Mouse (Mus musculus) liver, embryonic 13.5 days (tissue): Measurements from ENCODE around the gene Gstp1. TPM values are rescaled to one million over a fixed set of nuclear protein-coding genes. Genes with fewer than 3 reads are reported as not detected.

Source experiments
- ATAC-seq: fragments of 200-750 bp; cut with Nextera tagmentation; 2 replicates; pipeline ENCODE4 v1.8.0; 2017; ENCODE audit warnings: low read depth, mild to moderate bottlenecking, moderate number of reproducible peaks, moderate library complexity
- DNase-seq: peaks from one replicate; pipeline ENCODE4 v3.0.0; 2022
- H3K27ac ChIP-seq: fragments of 300-500 bp; sonication (generic); 2 replicates; pipeline ENCODE4 v1.5.1; 2015; ENCODE audit warnings: moderate library complexity, mild to moderate bottlenecking, inconsistent platforms
- H3K27me3 ChIP-seq: fragments of 300-500 bp; sonication (generic); 2 replicates; pipeline ENCODE4 v1.6.1; 2015; ENCODE audit warnings: mild to moderate bottlenecking, inconsistent platforms
- H3K36me3 ChIP-seq: fragments of 300-500 bp; sonication (generic); 2 replicates; pipeline ENCODE4 v1.6.1; 2015; ENCODE audit warnings: mild to moderate bottlenecking, inconsistent platforms
- H3K4me1 ChIP-seq: fragments of 300-500 bp; sonication (generic); replicated peaks from 2 replicates; pipeline ENCODE4 v1.6.1; 2015; ENCODE audit warnings: inconsistent platforms
- H3K4me2 ChIP-seq: fragments of 300-500 bp; sonication (generic); 2 replicates; pipeline ENCODE4 v1.6.1; 2015; ENCODE audit warnings: inconsistent platforms, mild to moderate bottlenecking, moderate library complexity
- H3K4me3 ChIP-seq: fragments of 300-500 bp; sonication (generic); replicated peaks from 2 replicates; pipeline ENCODE4 v1.5.1; 2015; ENCODE audit warnings: mild to moderate bottlenecking, inconsistent platforms
- H3K9ac ChIP-seq: fragments of 300-500 bp; sonication (generic); 2 replicates; pipeline ENCODE4 v1.6.1; 2015; ENCODE audit warnings: mild to moderate bottlenecking, inconsistent platforms
- H3K9me3 ChIP-seq: fragments of 300-500 bp; sonication (generic); replicated peaks from 2 replicates; pipeline ENCODE4 v1.6.1; 2016; ENCODE audit warnings: inconsistent platforms
- WGBS: fragments of 180-500 bp; shearing (Covaris S2); methylation state at CpG from one replicate; pipeline ENCODE4 v1.1.7; 2015; ENCODE audit not compliant: insufficient replicate concordance; 5-methylcytosine and 5-hydroxymethylcytosine counted together
- polyA plus RNA-seq: library from polyadenylated mRNA; unstranded; fragments of >200 nt; fragmentation: Nextera tagmentation; extraction: Ambion mirVana; gene quantifications from 2 replicates; pipeline ENCODE4 v1.2.1, GENCODE M21; 2015

Gstp1 gene
- polyA plus RNA-seq, 1 experiment from 2014 or later = 652 TPM

DNA sequence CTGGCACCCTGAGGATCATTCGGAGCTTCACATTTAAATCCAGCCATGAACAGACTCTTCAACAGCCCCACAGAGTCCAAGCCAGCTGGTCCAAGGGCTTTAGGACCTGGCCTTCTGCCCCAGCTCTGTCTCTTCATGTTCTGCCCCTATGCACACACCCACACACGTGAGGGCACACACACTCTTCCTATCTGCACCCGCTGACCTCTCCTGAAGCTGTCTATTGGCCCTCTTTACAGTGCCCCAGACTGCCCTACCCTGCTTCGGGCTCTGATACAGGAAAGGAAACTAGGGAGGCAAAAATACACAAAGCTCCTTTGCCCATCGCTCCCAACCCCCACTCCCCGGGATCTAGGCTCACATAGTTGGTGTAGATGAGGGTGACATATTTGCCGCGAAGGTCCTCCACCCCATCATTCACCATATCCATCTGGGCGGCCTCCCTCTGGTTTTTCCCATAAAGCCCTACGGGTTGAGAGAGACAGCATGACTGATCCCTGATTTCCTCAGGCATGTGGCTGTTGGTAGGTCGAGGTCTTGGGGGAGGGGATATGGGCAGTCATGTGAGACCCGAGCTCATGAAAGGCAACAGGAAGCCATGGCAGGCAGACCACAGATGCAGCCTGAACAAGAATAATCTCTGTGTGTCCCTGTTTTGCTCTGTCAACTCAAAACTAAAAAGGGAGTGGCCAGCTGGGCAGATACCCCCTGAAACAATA, 1.3 kb downstream of the Gstp1 start:
- Histone ChIP-seq H3K27me3 (no peaks in the 10 kb centered on the region), H3K4me2 (peak overlapping the region; percentile 59), H3K4me1 (peaks cover 41% of the 10 kb centered on the region), H3K9me3 (no peaks in the 10 kb centered on the region; the same call in 1 of the 2 replicates), H3K9ac (peak overlapping the region; percentile 2), H3K4me3 (peak overlapping the region; percentile 37), H3K27ac (peak overlapping the region; percentile 50), H3K36me3 (peaks cover 9% of the 10 kb centered on the region; the same call in 1 of the 2 replicates)
- DNase-seq (no peak), ATAC-seq (peak; percentile 47)
- WGBS = 61% methylated on average over 12 of the region's 12 CpGs

DNA sequence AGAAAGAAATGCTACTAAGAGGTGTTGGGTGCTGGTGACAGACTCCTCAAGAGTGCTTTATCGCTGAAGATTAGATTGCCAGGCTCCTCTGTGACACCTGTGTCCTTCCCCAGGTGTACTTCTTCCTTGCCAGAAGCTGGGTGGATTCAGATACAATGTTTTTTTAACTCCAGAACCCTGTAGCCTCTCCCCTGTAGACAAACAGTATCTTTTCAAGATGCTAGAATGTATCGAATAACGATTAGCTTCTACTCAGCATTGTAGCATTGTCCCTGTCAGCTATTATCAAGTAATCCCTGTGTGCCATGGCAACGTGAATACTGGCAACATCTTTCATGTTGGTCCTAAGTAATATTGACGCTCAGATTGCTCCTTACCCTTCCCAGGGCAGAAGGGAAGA, 4.0 kb downstream of the Gstp1 start:
- H3K27ac ChIP-seq = peak overlapping the region; percentile 15
- no peak overlapping the region for H3K4me2 ChIP-seq
- ATAC-seq = no peak
- H3K36me3 ChIP-seq = peaks cover 9% of the 10 kb centered on the region; the same call in 1 of the 2 replicates
- H3K27me3 ChIP-seq = no peaks in the 10 kb centered on the region
- H3K9ac ChIP-seq = no peak overlapping the region
- H3K4me3 ChIP-seq = no peak overlapping the region
- no peaks in the 10 kb centered on the region; the same call in 1 of the 2 replicates for H3K9me3 ChIP-seq
- DNase-seq = no peak
- H3K4me1 ChIP-seq = peaks cover 47% of the 10 kb centered on the region
- WGBS = 66% methylated on average over 5 of the region's 5 CpGs

DNA sequence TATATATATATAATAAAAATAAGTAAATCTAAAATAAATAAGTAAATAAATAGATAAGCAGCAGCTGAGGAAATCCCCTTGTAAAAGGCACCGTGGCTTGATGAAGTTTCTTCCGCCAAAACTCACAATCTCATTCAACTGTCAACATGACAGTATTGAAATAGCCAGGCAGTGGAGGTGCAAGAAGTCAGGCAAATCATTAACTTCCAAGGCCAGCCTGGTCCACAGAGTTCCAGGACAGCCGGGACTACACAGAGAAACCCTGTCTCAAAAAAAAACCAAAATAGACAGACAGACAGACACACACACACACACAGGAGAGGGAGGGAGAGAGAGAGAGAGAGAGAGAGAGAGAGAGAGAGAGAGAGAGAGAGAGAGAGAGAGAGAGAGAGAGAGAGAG, 4.5 kb downstream of the Gstp1 start:
- ATAC-seq (no peak), DNase-seq (no peak)
- no peaks in the 10 kb centered on the region; the same call in 1 of the 2 replicates for H3K9me3 ChIP-seq
- peaks cover 44% of the 10 kb centered on the region for H3K4me1 ChIP-seq
- no peaks in the 10 kb centered on the region for H3K27me3 ChIP-seq
- no peak overlapping the region for H3K4me2 ChIP-seq
- H3K4me3 ChIP-seq = no peak overlapping the region
- no peak overlapping the region for H3K9ac ChIP-seq
- WGBS = 61% methylated on average over 3 of the region's 3 CpGs
- H3K36me3 ChIP-seq = peaks cover 9% of the 10 kb centered on the region; the same call in 1 of the 2 replicates
- H3K27ac ChIP-seq = peak overlapping the region; percentile 15; the same call in 1 of the 2 replicates

DNA sequence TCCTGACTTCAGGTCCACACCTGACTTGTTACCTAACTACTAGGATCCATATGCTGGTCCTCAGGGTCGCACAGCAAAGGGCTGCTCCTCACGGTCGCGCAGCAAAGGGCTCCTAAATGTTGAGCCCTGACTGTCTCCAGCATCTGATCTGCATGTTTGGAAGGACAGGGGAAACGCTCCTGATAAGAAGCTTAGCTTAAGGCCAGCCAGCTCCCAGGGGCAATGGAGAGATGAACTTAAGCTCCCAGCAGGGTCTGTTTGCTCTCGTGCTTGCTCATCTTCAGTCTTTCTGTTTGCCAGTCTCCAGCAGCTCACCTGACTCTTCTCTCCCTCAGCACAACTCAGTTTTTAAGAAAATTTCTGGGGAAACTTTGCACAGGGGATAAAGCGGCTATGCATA, 5.1 kb downstream of the Gstp1 start:
- ATAC-seq = no peak
- DNase-seq = no peak
- 51% methylated on average over 7 of the region's 7 CpGs for WGBS
- no peak overlapping the region for H3K4me2 ChIP-seq
- no peak overlapping the region for H3K4me3 ChIP-seq
- H3K27ac ChIP-seq = peak overlapping the region; percentile 51; the same call in 1 of the 2 replicates
- H3K36me3 ChIP-seq = peaks cover 9% of the 10 kb centered on the region; the same call in 1 of the 2 replicates
- H3K4me1 ChIP-seq = peaks cover 37% of the 10 kb centered on the region
- no peaks in the 10 kb centered on the region for H3K27me3 ChIP-seq
- peaks cover 2% of the 10 kb centered on the region; the same call in 1 of the 2 replicates for H3K9me3 ChIP-seq
- no peak overlapping the region for H3K9ac ChIP-seq

DNA sequence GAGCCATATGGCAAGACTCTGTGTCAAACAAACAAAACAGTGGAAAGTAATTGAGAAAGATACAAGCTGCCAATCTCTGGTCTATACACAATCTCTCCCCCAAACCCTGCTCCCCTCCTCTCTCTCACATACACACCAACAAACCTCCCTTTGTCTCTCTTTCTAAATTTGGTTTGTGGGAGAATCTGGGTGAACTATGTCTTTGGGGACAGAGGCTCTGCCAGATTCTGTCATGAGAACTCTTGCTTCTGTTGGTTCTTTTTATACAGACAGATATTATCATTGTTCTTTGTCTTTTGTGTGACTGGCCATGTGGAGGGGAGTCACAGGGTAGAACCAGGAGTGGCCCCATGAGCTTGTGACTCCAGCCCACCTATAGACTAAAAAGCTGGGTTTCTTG, 10.2 kb downstream of the Gstp1 start:
- H3K9ac ChIP-seq = no peak overlapping the region
- no peak overlapping the region for H3K4me3 ChIP-seq
- DNase-seq (no peak), ATAC-seq (no peak)
- peaks cover 7% of the 10 kb centered on the region; the same call in 1 of the 2 replicates for H3K4me1 ChIP-seq
- H3K4me2 ChIP-seq = no peak overlapping the region
- H3K9me3 ChIP-seq = peaks cover 14% of the 10 kb centered on the region
- no peaks in the 10 kb centered on the region for H3K27me3 ChIP-seq
- no peaks in the 10 kb centered on the region for H3K36me3 ChIP-seq
- no peak overlapping the region for H3K27ac ChIP-seq

DNA sequence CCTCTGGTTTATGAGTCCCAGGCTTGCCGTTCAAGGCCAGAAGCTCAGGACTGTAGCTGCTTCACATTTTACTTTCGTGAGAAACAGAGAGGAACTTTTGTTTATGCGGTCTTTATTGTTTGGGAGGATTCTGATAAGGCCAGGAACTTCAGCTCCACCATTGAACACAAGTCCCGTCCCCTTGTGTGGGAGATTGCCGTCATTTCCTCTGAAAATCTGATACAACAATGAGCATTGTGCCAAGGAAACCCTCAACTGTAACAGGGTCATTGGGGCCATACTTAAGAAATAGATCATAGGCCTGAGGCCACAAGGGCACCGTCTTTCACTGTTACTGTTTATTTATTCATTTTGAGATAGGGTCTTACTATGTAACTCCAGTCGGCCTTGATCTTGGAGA, 14.6 kb downstream of the Gstp1 start:
- no peaks in the 10 kb centered on the region for H3K36me3 ChIP-seq
- H3K9me3 ChIP-seq = peaks cover 14% of the 10 kb centered on the region
- WGBS = 52% methylated on average over 7 of the region's 7 CpGs
- H3K27me3 ChIP-seq = no peaks in the 10 kb centered on the region
- ATAC-seq (no peak), DNase-seq (no peak)
- peaks cover 16% of the 10 kb centered on the region for H3K4me1 ChIP-seq
- H3K27ac ChIP-seq = no peak overlapping the region
- no peak overlapping the region for H3K4me3 ChIP-seq
- no peak overlapping the region for H3K4me2 ChIP-seq
- H3K9ac ChIP-seq = no peak overlapping the region

DNA sequence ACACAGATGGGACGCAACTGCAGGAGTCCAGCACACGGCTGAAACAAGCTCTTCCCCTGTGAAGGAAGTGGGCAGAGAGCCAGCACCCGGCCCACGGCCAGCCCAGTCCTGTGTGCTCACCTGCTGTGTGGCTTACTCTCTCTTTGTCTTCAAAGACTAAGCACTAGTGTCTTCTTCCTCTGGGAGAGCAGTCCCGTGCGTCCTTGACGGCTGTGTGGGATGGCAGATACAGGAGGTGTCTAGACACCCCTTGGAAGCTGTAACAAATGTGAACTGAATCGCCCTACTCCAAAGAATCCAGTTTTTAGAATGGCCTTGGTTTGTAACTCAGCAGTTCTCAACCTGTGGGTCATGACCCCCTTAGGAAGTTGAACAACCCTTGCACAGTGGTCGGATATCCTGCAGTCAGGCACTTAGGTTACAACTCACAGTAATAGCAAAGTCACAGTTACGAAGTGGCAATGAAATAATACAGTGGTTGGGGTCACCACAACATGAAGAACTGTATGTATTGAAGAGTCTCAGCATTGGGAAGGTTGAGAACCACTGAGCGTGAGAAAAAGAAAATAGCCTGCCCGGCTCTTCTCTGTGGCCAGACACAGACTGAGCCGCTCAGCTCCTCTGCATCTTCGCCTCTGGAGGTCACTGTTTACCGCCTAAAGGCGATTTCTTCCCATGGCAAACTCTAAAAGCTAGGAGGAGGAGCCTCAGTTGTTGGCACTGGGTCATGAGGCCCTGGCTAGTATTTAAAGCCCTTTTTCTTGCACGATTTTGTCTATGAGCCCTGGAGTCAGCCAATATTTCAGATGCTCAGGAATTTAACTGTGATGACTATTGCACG, 18.8 kb downstream of the Gstp1 start:
- peak; percentile 61 for DNase-seq
- whole genome bisulfite sequencing = 34% methylated on average over 18 of the region's 18 CpGs
- H3K9me3 ChIP-seq = no peaks in the 10 kb centered on the region
- H3K4me2 ChIP-seq = no peak overlapping the region; the same call in 1 of the 2 replicates
- no peak overlapping the region for H3K4me3 ChIP-seq
- peak overlapping the region; percentile 7; the same call in 1 of the 2 replicates for H3K9ac ChIP-seq
- H3K36me3 ChIP-seq = no peaks in the 10 kb centered on the region
- H3K27me3 ChIP-seq = no peaks in the 10 kb centered on the region
- peaks cover 41% of the 10 kb centered on the region for H3K4me1 ChIP-seq
- ATAC-seq = peak; percentile 71
- H3K27ac ChIP-seq = peak overlapping the region; percentile 37

DNA sequence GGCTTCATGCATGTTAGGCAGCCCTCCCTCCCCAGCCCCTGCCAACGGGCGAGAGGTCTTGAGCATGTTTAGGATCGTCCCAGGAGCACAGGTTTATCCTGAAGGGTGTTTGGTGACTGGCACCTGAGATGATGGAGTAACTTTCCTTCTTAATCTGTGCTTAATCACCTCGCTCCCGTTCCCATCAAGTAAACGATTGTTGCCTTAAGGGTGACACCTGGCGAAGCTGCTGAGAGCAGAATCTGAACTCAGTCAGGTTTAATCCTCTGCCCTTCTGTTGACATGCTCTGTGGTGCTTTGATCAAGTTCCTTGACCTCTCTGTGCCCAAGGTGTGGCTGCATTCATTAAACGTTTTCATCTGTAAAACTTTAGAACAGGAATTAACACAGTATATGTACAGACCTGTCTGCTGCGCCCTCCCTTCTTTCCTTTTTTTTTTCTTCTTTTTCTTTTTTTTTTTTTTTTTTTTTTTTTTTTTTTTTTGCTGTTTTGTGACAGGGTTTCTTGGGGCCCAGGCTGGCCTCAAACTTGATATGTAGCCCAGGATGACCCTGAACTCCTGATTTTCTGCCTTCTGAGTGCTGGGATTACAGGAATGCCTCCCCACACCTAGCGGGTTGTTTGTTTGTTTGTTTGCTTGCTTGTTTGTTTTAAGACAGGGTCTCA, 19.7 kb downstream of the Gstp1 start:
- Histone ChIP-seq H3K27ac (no peak overlapping the region), H3K36me3 (no peaks in the 10 kb centered on the region), H3K4me1 (peaks cover 50% of the 10 kb centered on the region), H3K9me3 (no peaks in the 10 kb centered on the region), H3K4me3 (no peak overlapping the region), H3K9ac (no peak overlapping the region), H3K4me2 (no peak overlapping the region), H3K27me3 (no peaks in the 10 kb centered on the region)
- ATAC-seq = no peak
- WGBS = 63% methylated on average over 10 of the region's 10 CpGs
- DNase-seq = no peak

DNA sequence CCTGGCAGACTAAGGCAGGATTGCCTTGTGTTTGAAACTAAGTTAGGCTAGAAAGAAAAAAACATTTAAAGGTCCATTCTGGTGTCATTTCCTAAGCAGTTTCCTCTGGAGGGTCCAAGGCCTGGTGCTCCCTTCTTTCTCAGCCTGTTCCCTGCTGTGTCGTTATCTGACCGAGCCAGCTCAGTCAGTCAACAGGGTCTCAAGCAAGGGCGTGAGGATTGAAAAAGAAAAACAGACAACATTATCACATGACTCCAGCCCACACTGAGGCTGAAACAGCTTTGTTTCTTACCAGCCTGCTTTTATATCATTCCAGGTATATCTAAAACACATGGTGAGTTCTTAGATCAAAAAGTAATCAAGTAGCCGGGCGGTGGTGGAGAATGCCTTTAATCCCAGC, 22.1 kb downstream of the Gstp1 start:
- peak overlapping the region; percentile 80 for H3K27ac ChIP-seq
- ATAC-seq (peak; percentile 26), DNase-seq (peak; percentile 51)
- no peak overlapping the region for H3K4me3 ChIP-seq
- no peaks in the 10 kb centered on the region for H3K27me3 ChIP-seq
- no peaks in the 10 kb centered on the region for H3K9me3 ChIP-seq
- H3K9ac ChIP-seq = peak overlapping the region; percentile 53
- H3K4me1 ChIP-seq = peaks cover 65% of the 10 kb centered on the region
- peak overlapping the region; percentile 6; the same call in 1 of the 2 replicates for H3K4me2 ChIP-seq
- peaks cover 3% of the 10 kb centered on the region for H3K36me3 ChIP-seq
- 18% methylated on average over 5 of the region's 5 CpGs for WGBS

DNA sequence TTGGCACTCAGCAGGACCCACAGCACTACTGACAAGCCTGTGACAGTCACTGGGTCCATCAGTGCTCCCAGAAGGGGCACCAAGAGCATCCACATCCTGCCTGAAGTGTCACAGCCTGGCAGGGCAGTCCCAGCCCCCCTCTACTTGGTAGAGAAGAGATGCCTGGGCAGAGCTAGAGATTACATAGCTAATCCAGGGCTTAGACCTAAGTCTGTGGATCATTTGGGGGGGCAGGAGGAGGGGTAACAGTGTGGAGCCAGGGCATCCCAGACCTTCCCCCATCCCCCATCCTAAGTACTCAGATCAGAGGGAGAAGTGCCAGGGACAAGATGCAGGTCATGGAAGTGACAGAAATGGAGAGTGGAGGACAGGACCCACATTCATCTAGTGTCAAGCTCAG, 23.0 kb downstream of the Gstp1 start:
- H3K27ac ChIP-seq = peak overlapping the region; percentile 80
- no peaks in the 10 kb centered on the region for H3K27me3 ChIP-seq
- no peak overlapping the region for H3K4me2 ChIP-seq
- no peaks in the 10 kb centered on the region for H3K9me3 ChIP-seq
- H3K4me1 ChIP-seq = peaks cover 63% of the 10 kb centered on the region
- ATAC-seq = no peak
- H3K36me3 ChIP-seq = peaks cover 12% of the 10 kb centered on the region
- H3K9ac ChIP-seq = peak overlapping the region; percentile 53; the same call in 1 of the 2 replicates
- DNase-seq = no peak
- no peak overlapping the region for H3K4me3 ChIP-seq

DNA sequence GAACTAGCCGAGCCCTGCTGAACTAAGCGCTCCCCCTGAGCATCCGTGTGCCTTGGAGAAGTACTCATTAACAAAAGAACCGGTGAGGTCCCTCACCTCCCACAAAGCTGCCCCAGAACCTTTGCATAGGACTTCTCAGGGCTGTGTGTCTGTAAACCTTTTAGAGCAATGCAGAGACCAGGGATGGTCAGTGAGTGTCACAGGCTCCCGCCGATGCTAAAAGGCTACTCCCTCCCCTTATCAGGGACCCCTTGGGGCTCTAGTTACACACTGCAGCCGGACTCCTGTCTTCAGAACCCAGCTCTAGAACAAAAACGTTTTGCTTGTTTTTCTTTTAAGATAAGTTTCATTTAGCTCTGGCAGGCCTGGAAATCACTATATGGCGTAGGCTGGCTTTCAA, 24.7 kb downstream of the Gstp1 start:
- Histone ChIP-seq H3K36me3 (peaks cover 29% of the 10 kb centered on the region), H3K9ac (peak overlapping the region; percentile 77), H3K4me2 (peak overlapping the region; percentile 79), H3K27me3 (no peaks in the 10 kb centered on the region), H3K4me1 (peaks cover 48% of the 10 kb centered on the region), H3K4me3 (peak overlapping the region; percentile 85), H3K27ac (peak overlapping the region; percentile 81), H3K9me3 (no peaks in the 10 kb centered on the region)
- ATAC-seq (peak; percentile 49), DNase-seq (no peak)
- 10% methylated on average over 9 of the region's 9 CpGs for WGBS
